Mouse (Mus musculus): ENCODE data around the gene Tctn1.

- TF ChIP-seq CTCF (IDR thresholded peaks at IDR 0.05 in 2 of 3, conservative IDR thresholded peaks at IDR 0.05 in 1 of 3; ENCODE audit: control insufficient read depth in 1 of 3, insufficient read depth in 1 of 3, low read depth in 2 of 3, low read length in 3 of 3, poor library complexity in 1 of 3, severe bottlenecking in 1 of 3), result no peak
- no peak for TF ChIP-seq MAFK (IDR thresholded peaks at IDR 0.05; ENCODE audit: borderline replicate concordance, low read depth, low read length)
- TF ChIP-seq SIN3A (IDR thresholded peaks at IDR 0.05; ENCODE audit: low read length), result no peak
- TF ChIP-seq ZMIZ1 (IDR thresholded peaks at IDR 0.05; ENCODE audit: low read depth, low read length), result no peak
- TF ChIP-seq EP300 (IDR thresholded peaks at IDR 0.05; ENCODE audit: low read depth in 1 of 2, low read length in 2 of 2), result no peak
- TF ChIP-seq USF1 (IDR thresholded peaks at IDR 0.05; ENCODE audit: low read depth, low read length), result no peak
- TF ChIP-seq MEF2A (IDR thresholded peaks at IDR 0.05; ENCODE audit: extremely low read depth, insufficient replicate concordance, low read depth, low read length, poor library complexity, severe bottlenecking), result no peak
- no peak for TF ChIP-seq GATA1 (IDR thresholded peaks at IDR 0.05; ENCODE audit: low read depth, low read length)
- TF ChIP-seq POLR2AphosphoS5 (IDR thresholded peaks at IDR 0.05; ENCODE audit: borderline replicate concordance, low read depth, low read length), result no peak
- TF ChIP-seq POLR2A (IDR thresholded peaks at IDR 0.05; ENCODE audit: control insufficient read depth in 1 of 2, insufficient read depth in 1 of 2, low read depth in 1 of 2, low read length in 2 of 2, poor library complexity in 1 of 2), result no peak
- TF ChIP-seq POLR2AphosphoS2 (IDR thresholded peaks at IDR 0.05; ENCODE audit: low read length), result no peak
- TF ChIP-seq RCOR1 (IDR thresholded peaks at IDR 0.05; ENCODE audit: low read depth, low read length), result no peak
- TF ChIP-seq ZC3H11A (IDR thresholded peaks at IDR 0.05; ENCODE audit: low read depth, low read length), result no peak
- TF ChIP-seq MXI1 (IDR thresholded peaks at IDR 0.05; ENCODE audit: low read depth, low read length), result no peak
These were observed 54.5 kb downstream of the Tctn1 start for GRCm38 (mm10) chr5:122209591-122210368.

Data from MEL (cell line).